Mouse (Mus musculus) cerebellum, adult 9-10 months (tissue): ENCODE measurements around the gene Pygo1.
A peak's percentile ranks its signal among the peaks of the same experiment; 100 is the strongest.

ENCODE experiments used
- DNase-seq: peaks from one replicate; pipeline ENCODE4 v3.0.0; 2022

Gene Pygo1

GRCm38 (mm10) chr9:72943424-72943823 is 18.0 kb downstream of the Pygo1 start:
- DNase-seq = no peak

DNA sequence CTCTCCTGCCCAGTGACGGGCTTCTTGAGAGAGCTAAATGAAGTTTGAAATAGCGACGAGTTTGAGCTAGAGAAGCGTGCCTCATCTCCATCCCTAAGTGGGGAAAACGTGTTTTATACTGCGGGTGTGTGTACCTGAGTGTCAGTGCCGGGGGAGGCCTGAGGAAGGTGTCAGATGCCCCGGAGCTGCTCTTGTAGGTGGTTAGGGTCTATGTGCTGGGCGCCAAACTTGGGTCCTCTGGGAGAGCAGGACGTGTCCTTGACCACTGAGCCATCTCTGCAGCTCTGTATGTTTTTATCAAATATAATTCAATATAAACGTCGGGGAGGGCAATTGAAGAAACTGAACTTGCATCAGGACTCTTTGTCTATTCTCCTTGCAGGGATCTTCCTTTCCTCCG is 18.8 kb downstream of the Pygo1 start:
- DNase-seq = no peak

GRCm38 (mm10) chr9:72947010-72947409 is 21.6 kb downstream of the Pygo1 start:
- no peak for DNase-seq

- DNase-seq = no peak
These were observed 24.1 kb downstream of the Pygo1 start for GRCm38 (mm10) chr9:72949572-72949971.

- DNase-seq = no peak
These were observed 29.3 kb downstream of the Pygo1 start for GRCm38 (mm10) chr9:72954746-72955145.

DNA sequence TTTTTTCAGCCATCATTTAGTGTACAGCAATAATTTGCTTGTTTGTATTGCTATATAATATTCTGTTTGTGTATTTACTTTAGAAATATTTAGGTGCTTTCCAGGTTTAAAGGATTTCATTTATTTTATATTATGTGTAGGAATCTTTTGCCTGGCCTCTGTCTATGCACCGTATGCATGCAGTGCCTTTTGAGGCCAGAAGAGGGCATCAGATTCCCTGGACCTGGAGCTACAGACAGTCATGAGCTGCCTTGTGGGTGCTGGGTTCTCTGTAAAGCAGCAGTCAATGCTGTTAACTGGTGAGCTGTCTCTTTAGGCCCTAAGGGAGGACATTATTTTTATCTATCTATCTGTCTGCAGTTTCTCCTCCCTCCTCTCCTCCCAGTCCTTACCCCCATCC is 30.1 kb downstream of the Pygo1 start:
- peak; percentile 49 for DNase-seq

DNA sequence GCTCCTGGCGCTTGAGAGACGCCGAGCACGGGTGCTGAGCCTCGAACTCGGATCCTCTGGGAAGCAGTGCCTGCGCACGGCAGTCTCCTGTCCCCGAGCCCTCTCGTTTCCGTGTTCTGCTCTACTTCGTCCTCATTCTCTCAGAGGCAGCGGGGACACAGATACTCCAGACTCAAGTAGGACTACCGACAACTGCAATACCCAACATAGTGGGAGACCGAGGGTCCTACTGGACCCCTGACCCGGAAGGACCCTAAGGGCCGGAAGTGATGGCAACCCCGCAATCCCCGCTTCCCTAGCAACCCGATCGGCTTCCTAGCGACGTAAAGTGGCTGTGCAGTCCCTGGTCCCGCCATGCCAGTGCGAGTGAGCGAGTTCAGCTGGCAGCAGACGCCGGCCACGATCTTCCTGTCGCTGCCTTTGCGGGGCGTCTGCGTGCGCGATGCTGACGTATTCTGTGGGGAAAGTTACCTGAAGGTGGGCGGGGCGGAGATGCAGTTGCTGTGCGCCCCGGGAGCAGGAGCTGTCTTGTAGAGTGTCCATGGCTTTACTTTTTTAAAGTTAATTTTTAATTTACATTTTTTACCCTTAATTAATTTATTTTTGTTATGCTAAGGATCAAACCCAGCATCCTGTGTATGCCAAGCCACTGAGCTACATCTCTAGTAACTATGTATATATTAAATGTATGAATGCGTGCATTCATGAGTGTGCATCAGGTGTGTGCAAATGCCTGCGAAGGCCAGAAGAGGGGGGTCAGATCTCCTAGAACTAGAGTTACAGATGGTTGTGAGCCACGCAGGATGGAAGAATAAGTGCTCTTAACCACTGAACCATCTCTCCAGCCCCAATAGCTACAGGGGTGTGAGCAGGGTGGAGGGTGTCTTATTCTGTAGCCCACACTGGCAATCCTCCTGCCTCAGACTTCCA is 33.3 kb downstream of the Pygo1 start, which contains the start of the genes Dyx1c1 and Gm44503:
TSS of gene Dyx1c1 (plus strand) at position 265 of the 930 bp plus-strand sequence.
TSS of gene Gm44503 (plus strand) at position 332 of the 930 bp plus-strand sequence.
- peak; percentile 60 for DNase-seq

- DNase-seq = no peak
These were observed 35.9 kb downstream of the Pygo1 start for GRCm38 (mm10) chr9:72961346-72961745.

DNA sequence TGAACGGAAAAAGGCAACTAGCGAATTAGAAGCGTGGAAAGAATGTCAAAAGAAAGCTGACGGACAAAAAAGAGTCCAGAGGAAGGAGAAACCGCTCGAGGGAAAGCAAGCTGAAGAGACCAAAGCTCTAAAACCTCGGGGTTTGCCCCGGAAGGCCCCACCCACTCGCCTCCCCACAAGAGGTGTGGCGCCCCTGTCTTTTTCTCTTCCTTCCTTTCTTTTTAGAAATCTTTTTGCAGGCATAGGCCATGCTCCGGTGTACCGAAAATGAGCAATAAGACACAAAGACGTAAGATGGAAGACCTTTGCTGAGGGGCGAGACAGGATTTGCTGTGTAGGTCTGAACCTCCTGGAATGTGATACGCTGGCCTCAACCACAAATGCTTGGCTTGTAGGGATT is 36.5 kb downstream of the Pygo1 start:
- DNase-seq = no peak

DNA sequence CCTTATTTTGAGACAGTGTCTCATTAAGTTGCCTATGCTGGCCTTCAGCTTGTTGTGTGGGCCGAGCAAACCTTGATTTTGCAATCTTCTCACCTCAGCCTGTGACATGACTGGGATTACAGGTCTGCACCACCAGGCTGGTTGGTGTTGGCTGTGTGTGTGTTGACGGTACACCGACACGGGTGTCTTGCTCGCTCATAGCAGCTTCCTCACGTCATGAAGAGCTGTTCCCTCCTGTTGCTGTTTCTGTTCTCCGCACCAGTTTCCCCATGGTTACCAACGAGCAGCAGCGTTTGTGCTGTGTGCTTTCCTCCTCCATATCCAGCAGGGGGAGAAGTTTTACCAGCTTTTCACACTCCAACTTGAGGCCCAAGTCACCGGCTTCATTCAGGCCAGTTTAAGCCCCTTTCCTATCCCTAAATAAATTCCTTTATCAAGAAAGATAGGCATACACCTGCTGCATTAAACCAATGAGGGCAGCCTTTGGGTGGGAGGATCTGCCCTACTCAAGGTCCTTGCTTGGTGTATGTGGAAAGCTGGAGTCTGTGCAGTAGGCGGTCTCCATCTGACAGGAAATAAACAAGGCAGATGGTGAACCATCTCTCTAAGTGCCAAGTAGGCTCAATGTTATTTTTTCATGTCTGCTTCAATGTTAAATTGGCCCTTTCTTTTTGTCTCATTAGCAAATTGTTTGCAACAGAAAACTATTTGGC is 43.1 kb downstream of the Pygo1 start:
- DNase-seq = peak; percentile 77

GRCm38 (mm10) chr9:72969874-72970273 is 44.4 kb downstream of the Pygo1 start:
- no peak for DNase-seq

GRCm38 (mm10) chr9:72972435-72972834 is 47.0 kb downstream of the Pygo1 start:
- no peak for DNase-seq

GRCm38 (mm10) chr9:72972984-72973383 is 47.5 kb downstream of the Pygo1 start:
- no peak for DNase-seq

DNA sequence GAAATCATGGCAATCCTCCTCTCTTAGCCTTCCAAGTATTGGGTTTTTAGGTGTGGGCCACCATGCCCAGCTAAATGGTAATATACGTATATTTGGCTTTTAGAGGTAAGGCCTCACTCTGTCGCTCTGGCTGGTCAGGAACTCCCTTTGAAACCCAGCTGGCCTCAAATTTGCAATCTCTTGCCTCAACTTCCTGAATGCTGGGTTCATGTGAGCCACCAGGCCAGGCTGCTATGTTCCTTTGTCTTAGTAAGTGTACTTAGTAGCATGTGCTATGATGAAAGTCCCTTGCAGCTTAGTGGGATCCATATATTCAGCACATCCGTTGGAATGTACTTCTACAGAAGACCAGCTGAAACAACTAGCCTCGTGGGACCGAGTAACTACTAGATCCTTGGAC is 49.3 kb downstream of the Pygo1 start:
- DNase-seq = no peak

DNA sequence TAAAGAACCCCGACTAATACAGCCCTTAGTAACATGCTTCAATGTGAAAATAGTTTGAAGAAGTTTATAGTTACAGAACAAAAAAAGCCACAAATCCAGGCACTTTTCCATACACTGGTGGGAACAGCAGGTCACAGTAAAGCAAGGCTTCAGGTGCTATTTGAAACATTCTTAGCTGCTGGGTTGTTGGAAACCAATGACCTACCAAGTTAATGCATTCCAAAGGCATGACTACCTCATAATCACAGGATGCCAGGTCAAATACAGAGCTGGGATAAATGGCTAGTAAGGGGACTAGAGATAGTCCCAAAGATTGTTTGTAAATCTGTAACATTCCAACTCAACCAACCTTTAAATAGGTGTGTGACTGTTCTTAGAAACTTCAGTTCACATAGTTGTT is 49.8 kb downstream of the Pygo1 start:
- DNase-seq = no peak

- no peak for DNase-seq
These were observed 57.6 kb downstream of the Pygo1 start for GRCm38 (mm10) chr9:72983066-72983465.

- DNase-seq = peak; percentile 97
These were observed 60.1 kb downstream of the Pygo1 start, which contains the start of the genes Ccpg1os and Ccpg1 for GRCm38 (mm10) chr9:72985250-72986220. Gene Ccpg1os (minus strand): TSS chr9:72985382. Gene Ccpg1 (plus strand): TSS chr9:72985429.

DNA sequence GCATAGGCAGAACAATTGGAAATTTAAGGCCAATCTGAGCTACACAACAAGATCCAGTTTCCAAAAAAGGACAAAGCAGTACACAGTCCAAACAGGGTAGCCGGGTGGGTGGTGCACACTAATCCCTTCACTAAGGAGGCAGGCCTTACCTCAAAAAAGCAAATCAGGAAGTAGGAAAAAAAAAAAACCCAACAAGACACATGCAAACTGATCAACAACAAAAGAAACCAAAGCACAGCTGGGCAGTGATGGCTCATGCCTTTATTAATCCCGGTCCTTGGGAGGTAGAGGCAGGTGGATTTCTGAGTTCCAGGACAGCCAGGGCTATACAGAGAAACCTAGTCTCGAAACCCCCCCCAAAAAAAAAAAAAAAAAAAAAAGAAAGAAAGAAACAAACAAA is 62.3 kb downstream of the Pygo1 start:
- no peak for DNase-seq

GRCm38 (mm10) chr9:72988706-72989105 is 63.3 kb downstream of the Pygo1 start:
- DNase-seq = no peak

- no peak for DNase-seq
These were observed 66.0 kb downstream of the Pygo1 start for GRCm38 (mm10) chr9:72991420-72991819.

DNA sequence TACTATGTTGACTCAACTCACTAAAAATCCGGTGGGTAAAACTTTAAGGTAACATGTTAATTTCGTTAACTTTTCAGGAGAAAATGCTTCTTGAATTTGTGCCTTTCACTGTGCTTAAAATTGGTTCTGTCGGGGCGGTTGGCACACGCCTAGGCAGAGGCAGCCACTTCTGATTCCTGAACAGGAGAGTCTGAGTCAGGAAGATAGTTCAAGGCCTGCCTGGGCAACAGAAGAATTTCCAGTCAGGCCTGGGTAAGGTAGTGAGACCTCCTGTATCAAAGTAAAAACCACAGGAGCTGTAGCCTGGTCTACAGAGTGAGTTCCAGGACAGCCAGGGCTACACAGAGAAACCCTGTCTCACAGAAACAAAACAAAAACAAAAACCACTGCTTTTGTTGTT is 67.1 kb downstream of the Pygo1 start:
- DNase-seq = no peak

DNA sequence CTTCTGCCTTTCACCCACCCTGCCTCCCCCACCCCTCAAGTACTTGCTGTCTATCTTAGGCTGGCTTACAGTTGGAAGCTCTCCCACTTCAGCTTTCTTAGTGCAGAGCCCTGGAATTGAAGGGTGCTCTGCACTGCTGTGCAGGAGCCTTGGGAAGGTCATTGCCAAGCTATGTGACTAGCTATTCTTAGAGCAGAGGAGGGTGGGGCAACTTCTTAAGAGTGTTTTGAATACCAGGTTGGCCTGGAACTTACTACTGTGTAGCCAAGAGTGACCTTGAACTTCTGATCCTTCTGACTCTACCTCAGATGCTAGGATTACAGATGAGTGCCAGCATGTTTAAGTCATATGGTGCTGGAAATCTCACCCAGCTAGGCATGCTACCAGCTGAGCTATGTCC is 70.7 kb downstream of the Pygo1 start:
- no peak for DNase-seq

- DNase-seq = no peak
These were observed 71.4 kb downstream of the Pygo1 start for GRCm38 (mm10) chr9:72996806-72997205.
